Mouse (Mus musculus) hindbrain, postnatal 0 days (tissue): ENCODE data around the gene Olfr710. TPM values are rescaled to one million over a fixed set of nuclear protein-coding genes. Genes with fewer than 3 reads are reported as not detected.
"Not testable (repeated sequence)": the region's sequence is repeated elsewhere in the genome, so short reads cannot be mapped to it uniquely, and the experiment has no call there.

Experiments used
- ATAC-seq: fragments of 200-750 bp; cut with Nextera tagmentation; 2 replicates; pipeline ENCODE4 v1.8.0; 2017; ENCODE audit warnings: mild to moderate bottlenecking, moderate TSS enrichment, moderate library complexity
- DNase-seq: peaks from one replicate; pipeline ENCODE4 v3.0.0-alpha.2; 2015; ENCODE audit warnings: low spot score
- H3K27ac ChIP-seq: fragments of 300-500 bp; sonication (generic); 2 replicates; pipeline ENCODE4 v1.5.1; 2014; ENCODE audit warnings: mild to moderate bottlenecking
- H3K27me3 ChIP-seq: fragments of 300-500 bp; sonication (generic); 2 replicates; pipeline ENCODE4 v1.6.1; 2014; ENCODE audit warnings: low read length, mixed read lengths; ENCODE audit not compliant: insufficient read depth
- H3K36me3 ChIP-seq: fragments of 300-500 bp; sonication (generic); 2 replicates; pipeline ENCODE4 v1.6.1; 2014; ENCODE audit warnings: low read length, mixed read lengths; ENCODE audit not compliant: insufficient read depth
- H3K4me1 ChIP-seq: fragments of 300-500 bp; sonication (generic); 2 replicates; pipeline ENCODE4 v1.6.1; 2014; ENCODE audit warnings: antibody characterized with exemption, low read length, mixed read lengths; ENCODE audit not compliant: insufficient read depth
- H3K4me2 ChIP-seq: fragments of 300-500 bp; sonication (generic); 2 replicates; pipeline ENCODE4 v1.6.1; 2014; ENCODE audit warnings: low read depth, mild to moderate bottlenecking, low read length, moderate library complexity, mixed read lengths
- H3K4me3 ChIP-seq: fragments of 300-500 bp; sonication (generic); 2 replicates; pipeline ENCODE4 v1.5.1; 2014; ENCODE audit warnings: low read length
- H3K9ac ChIP-seq: fragments of 300-500 bp; sonication (generic); replicated peaks from 2 replicates; pipeline ENCODE4 v1.6.1; 2014; ENCODE audit warnings: mild to moderate bottlenecking, low read length, moderate library complexity, mixed read lengths
- H3K9me3 ChIP-seq: fragments of 300-500 bp; sonication (generic); 2 replicates; pipeline ENCODE4 v1.6.1; 2016; ENCODE audit warnings: low read length, mixed read lengths
- CTCF ChIP-seq: IDR thresholded peaks from 2 replicates; pipeline ENCODE4 v1.5.1; 2016; ENCODE audit warnings: antibody characterized with exemption, control low read depth, low read depth
- WGBS: fragments of 180-500 bp; shearing (Covaris S2); extraction: QIAGEN DNeasy Blood & Tissue Kit; methylation state at CpG from one replicate; pipeline ENCODE4 v1.1.7; 2014; 5-methylcytosine and 5-hydroxymethylcytosine counted together
- polyA plus RNA-seq: library from polyadenylated mRNA; unstranded; fragments of >200 nt; fragmentation: Nextera tagmentation; extraction: Ambion mirVana; gene quantifications from 2 replicates; pipeline ENCODE4 v1.2.1, GENCODE M21; 2015
- total RNA-seq: library from RNA; depleted of rRNA; stranded (reverse); fragments of >200 nt; gene quantifications from 2 replicates; pipeline ENCODE4 v1.2.3, GENCODE M21; 2014; rRNA removed

Gene Olfr710
- total RNA-seq (not detected in 2 replicates), polyA plus RNA-seq (not detected in 2 replicates)

- no peak for TF ChIP-seq CTCF
- Histone ChIP-seq H3K4me2 (no peak within 1 kb of the TSS), H3K27me3 (no peaks in the 10 kb centered on the region), H3K36me3 (no peaks in the 10 kb centered on the region), H3K4me1 (no peaks in the 10 kb centered on the region), H3K9ac (no peak within 1 kb of the TSS), H3K9me3 (no peaks in the 10 kb centered on the region), H3K27ac (no peak within 1 kb of the TSS), H3K4me3 (no peak within 1 kb of the TSS)
- no peak for ATAC-seq
- no peak for DNase-seq
- 73% methylated on average over 3 of the region's 3 CpGs for WGBS
These were observed at the start of gene Olfr710 for GRCm38 (mm10) chr7:106948212-106948611. Gene Olfr710, minus strand, starts transcription at chr7:106948312.

- 89% methylated on average over 3 of the region's 3 CpGs for WGBS
- no peaks in the 10 kb centered on the region for H3K36me3 ChIP-seq
- no peak overlapping the region for H3K4me3 ChIP-seq
- no peaks in the 10 kb centered on the region for H3K9me3 ChIP-seq
- no peak for TF ChIP-seq CTCF
- H3K4me1 ChIP-seq: no peaks in the 10 kb centered on the region
- DNase-seq (no peak), ATAC-seq (no peak)
- no peak overlapping the region for H3K4me2 ChIP-seq
- no peak overlapping the region for H3K27ac ChIP-seq
- H3K27me3 ChIP-seq: no peaks in the 10 kb centered on the region
- H3K9ac ChIP-seq: no peak overlapping the region
These were observed 37.1 kb upstream of the Olfr710 start for GRCm38 (mm10) chr7:106985236-106985635.

- Histone ChIP-seq H3K4me3 (no peak within 1 kb of the TSS), H3K4me2 (no peak within 1 kb of the TSS), H3K9ac (no peak within 1 kb of the TSS), H3K4me1 (no peaks in the 10 kb centered on the region), H3K36me3 (no peaks in the 10 kb centered on the region), H3K9me3 (no peaks in the 10 kb centered on the region), H3K27me3 (no peaks in the 10 kb centered on the region), H3K27ac (no peak within 1 kb of the TSS)
- no peak for TF ChIP-seq CTCF
- WGBS: 68% methylated on average over 1 of the region's 1 CpGs
- DNase-seq (no peak), ATAC-seq (no peak)
These were observed 27.2 kb upstream of the Olfr710 start, which contains the start of gene Olfr711 for GRCm38 (mm10) chr7:106975353-106975752. Gene Olfr711, minus strand, starts transcription at chr7:106975453.

GRCm38 (mm10) chr7:106967503-106967902, 19.4 kb upstream of the Olfr710 start:
- not testable (repeated sequence) for H3K4me3 ChIP-seq, H3K4me2 ChIP-seq, H3K9me3 ChIP-seq, H3K9ac ChIP-seq, H3K4me1 ChIP-seq, ATAC-seq, DNase-seq, H3K27ac ChIP-seq, H3K36me3 ChIP-seq, H3K27me3 ChIP-seq
- peak; percentile 23; the same call in 1 of the 2 replicates for TF ChIP-seq CTCF

GRCm38 (mm10) chr7:106963837-106964236, 15.7 kb upstream of the Olfr710 start, which contains the start of gene Olfr6:
Gene Olfr6, minus strand, starts transcription at chr7:106963937.
- no peak for TF ChIP-seq CTCF
- Histone ChIP-seq H3K36me3 (no peaks in the 10 kb centered on the region), H3K9me3 (no peaks in the 10 kb centered on the region), H3K27ac (no peak within 1 kb of the TSS), H3K4me1 (no peaks in the 10 kb centered on the region), H3K27me3 (no peaks in the 10 kb centered on the region), H3K9ac (no peak within 1 kb of the TSS), H3K4me2 (no peak within 1 kb of the TSS), H3K4me3 (no peak within 1 kb of the TSS)
- DNase-seq (no peak), ATAC-seq (no peak)
- WGBS: 95% methylated on average over 1 of the region's 1 CpGs

- Histone ChIP-seq H3K36me3 (no peaks in the 10 kb centered on the region), H3K9ac (no peak within 1 kb of the TSS), H3K4me1 (no peaks in the 10 kb centered on the region), H3K4me3 (no peak within 1 kb of the TSS), H3K4me2 (no peak within 1 kb of the TSS), H3K27ac (no peak within 1 kb of the TSS), H3K27me3 (no peaks in the 10 kb centered on the region), H3K9me3 (no peaks in the 10 kb centered on the region)
- no peak for DNase-seq
- TF ChIP-seq CTCF: no peak
- ATAC-seq: no peak
These were observed 16.0 kb downstream of the Olfr710 start, which contains the start of gene Olfr709-ps1 for GRCm38 (mm10) chr7:106932119-106932518. Gene Olfr709-ps1, minus strand, starts transcription at chr7:106932219.

- not testable (repeated sequence) for H3K36me3 ChIP-seq, H3K4me2 ChIP-seq, H3K4me3 ChIP-seq, H3K9me3 ChIP-seq, DNase-seq, H3K27ac ChIP-seq, H3K27me3 ChIP-seq, H3K4me1 ChIP-seq, H3K9ac ChIP-seq, ATAC-seq
- 85% methylated on average over 5 of the region's 7 CpGs for WGBS
These were observed 27.2 kb downstream of the Olfr710 start for GRCm38 (mm10) chr7:106920961-106921360.
